Mouse (Mus musculus) gonadal fat pad, adult 2 months (tissue): ENCODE measurements around the gene Tlx1. TPM values are rescaled to one million over a fixed set of nuclear protein-coding genes. Genes with fewer than 3 reads are reported as not detected.

Experiments used
- DNase-seq: peaks from one replicate; pipeline ENCODE4 v3.0.0-alpha.2; 2012; ENCODE audit warnings: low read depth
- polyA plus RNA-seq: library from polyadenylated mRNA; depleted of rRNA; stranded (reverse); fragments of >200 nt; gene quantifications from 2 replicates; pipeline ENCODE4 v1.2.3, GENCODE M21; 2012; rRNA removed

Gene Tlx1
- polyA plus RNA-seq, 1 experiment, result 0.07 TPM

DNA sequence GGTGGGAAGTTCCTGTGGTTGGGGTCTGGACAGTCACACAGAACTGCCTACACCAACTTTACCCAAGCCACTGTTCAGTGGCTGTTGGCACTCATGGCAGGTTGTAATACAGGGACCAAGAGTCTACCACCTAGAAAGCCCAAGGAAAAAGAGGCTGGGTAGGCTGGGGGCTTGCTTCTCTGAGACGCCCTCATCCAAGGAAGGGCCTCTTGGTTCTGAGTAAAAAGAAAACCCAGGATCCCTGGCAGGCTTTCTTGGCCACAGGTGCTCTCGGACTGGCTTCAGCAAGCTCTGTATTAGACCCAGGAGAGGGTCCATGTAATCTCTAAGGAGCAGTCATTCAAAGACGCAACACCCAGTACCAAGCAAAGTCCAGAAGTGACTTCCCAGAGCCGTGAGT is 7.7 kb downstream of the Tlx1 start:
- DNase-seq, result no peak

DNA sequence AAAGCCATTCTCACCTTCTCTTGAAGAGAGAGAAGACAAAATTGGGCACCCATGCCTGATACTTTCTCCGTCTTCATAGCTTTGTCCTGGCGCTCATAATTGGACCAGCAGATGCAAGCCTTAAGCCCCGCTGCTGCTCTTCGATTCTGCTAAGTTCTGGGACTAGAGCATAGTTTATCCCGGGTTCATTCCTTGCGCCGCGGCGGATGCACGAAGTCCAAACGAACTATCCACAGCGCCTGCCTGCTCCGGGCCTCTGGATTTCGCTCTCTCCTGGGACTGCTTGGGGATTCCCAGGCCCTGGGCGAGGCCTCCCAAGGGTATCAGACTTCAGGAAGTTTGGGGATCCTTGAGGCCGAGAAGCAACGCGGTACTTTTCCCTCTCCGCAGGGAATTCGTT is 8.4 kb downstream of the Tlx1 start:
- DNase-seq, result no peak

DNA sequence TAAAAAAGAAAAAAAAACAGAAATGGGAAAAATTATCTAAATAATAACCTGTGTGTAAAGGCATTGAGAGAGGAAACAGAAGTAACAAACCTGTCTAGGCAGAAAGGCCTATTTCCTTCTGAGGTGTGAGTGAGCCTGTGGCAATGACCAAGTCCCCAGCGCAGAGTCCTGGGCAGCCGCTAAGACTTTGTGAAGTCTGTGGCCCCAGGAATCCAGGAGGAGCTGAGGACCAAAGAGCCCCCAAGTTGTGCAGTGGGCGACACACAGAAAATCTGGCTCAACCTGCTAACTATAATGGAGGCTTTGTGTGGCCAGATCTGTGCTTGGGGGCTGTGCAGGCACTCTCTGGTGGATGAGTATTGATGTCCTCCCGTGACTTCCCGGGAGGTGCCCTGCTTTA is 9.0 kb downstream of the Tlx1 start:
- DNase-seq, result no peak

DNA sequence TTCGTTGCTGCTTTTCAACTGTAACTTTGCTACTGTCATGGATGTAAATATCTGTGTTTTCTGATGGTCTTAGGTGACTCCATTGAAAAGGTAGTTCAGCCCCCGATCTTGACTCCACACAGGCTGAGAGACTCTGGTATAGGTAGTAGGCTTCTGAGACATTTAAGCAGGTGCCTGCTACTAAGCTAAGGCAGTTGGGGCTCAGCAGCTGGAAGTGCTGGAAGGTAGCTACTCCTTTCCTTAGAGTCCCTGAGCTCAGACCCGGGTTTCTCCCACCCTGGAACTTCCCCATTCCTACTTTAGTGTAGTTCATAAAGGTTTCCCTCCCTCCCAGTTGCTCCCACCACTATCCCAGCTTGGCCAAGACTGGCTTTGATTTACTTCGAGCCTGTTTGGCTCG is 9.5 kb downstream of the Tlx1 start:
- no peak for DNase-seq

DNA sequence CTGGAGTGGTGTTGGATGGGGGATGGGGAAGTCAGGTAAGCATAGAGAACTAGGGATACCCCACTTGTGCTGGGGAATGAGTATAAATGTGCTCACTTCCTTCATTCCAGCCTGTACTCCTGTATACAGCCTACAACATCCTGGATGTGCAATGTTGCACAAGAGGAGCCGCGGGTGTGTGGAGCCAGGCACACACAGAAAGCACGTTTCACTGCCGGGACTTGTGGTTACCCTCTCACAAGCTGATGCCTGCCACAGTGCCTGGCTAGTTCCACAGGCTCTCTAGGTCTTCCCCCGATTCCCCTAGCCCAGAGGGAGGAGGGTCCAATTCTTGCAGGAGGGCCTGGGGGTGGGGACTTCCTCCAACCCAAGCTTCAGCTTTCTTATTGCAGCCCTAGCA is 10.0 kb downstream of the Tlx1 start:
- no peak for DNase-seq

DNA sequence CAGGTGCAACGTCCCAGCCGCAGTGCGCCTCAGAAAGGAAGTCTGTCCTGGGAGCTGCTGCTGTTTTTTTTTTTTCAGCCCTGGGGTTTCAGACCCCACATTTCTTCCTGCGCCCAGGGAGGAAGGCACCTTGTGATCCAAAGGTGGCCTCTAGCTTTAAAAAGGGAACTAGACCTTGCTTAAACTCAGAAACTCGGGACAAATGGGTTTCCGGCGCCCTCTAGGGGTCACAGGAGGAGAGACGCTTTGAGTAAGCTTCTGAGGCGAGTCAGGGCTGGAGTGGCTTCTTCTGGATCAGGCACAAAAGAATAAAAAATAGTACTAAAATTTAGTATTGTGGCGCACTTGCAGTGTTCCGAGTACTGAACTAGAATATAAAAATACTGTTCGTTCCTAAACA is 10.6 kb downstream of the Tlx1 start:
- no peak for DNase-seq

DNA sequence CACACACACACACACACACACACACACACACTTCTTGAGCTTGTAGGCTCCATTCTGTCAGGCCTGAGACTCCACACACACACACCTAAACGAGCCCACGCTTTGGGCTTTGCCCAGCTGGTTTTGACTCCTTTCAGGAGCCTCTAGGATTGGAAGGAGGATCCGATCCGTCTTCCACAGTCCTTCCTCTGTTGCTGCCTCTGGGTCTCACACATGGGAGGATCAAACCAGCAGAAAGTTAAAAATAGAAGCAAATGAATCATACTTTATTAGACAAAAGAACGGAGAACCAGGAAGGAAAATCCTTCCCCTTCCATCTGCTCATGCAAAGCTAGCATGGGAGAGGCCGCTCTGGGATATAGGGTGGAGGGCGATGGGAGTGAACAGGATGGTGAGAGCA is 11.7 kb downstream of the Tlx1 start:
- no peak for DNase-seq

DNA sequence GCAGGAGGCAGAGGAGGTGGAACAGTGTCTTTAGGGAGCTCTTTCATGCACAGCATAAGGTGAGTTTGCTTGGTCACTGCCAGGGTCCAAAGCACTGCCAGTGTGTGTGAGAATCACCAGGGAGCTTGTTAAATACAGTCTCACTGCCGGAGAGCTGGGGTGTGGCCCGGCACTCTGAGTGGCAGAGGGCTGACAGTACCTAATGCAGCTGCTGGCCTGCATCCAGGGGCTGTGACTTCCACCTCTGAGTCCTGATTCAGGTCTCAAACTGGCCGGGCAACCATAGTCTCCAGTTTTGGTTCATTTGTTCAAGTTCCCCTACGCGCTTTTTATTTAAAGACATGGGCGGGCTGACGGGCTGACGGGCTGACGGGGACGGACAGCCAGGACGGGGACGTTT is 12.4 kb downstream of the Tlx1 start:
- no peak for DNase-seq

DNA sequence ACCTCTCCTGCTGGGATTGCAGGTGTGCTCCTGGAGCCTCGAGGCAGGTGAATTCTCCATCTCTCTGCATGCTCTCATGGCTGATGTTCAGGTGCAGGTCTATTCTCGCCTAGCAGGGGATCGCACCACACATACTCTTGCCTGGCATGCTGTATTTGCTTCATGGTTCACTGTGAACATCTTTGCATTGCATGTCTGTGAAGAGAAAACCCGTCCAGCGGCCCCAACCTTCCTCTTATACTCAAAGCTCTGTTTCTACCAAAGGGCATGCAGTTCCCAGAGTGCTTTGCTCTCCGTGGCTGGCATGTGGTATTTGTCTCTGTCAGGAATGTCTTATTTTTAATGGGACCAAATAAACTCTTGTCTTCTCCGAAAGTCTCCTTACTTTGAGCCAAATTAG is 20.0 kb downstream of the Tlx1 start:
- DNase-seq, result no peak

DNA sequence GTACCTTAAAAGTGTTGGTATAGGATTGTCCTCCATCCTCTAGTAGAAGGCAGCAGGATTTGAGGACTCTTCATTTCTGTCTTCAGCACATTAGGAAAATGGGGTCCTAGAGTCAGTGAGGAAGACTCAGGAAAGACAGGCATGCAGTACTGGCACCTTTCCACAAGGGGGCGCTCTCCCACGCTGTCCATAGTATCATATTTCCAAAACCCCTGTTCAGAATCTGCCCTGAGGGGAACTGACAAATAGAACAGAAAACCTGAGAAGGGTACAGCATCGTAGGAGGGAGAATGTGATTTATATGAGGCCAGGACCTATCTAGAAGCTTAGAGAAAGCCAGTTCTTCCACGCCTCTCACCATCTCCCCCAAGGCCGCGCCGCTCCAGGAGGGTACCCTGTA is 24.3 kb downstream of the Tlx1 start:
- DNase-seq, result no peak

DNA sequence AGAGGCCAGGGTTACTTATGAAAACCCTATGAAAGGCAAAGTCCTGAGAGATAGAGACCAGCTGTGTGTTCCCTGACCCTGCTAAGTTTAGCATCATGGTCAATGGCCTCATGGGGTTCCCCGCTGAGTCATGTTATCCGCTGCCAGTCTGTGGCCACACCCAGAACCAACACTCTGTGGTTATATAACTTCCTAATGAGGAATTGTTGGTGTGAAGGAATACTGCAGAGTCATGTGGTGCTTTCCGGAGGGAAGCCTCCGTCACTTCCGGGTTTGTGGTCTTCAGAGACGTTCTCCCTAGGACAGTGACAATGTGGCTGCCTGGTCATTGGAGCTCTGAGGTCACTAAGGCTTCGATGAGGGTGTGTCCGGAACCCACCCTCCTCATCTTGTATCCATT is 25.8 kb downstream of the Tlx1 start:
- no peak for DNase-seq

DNA sequence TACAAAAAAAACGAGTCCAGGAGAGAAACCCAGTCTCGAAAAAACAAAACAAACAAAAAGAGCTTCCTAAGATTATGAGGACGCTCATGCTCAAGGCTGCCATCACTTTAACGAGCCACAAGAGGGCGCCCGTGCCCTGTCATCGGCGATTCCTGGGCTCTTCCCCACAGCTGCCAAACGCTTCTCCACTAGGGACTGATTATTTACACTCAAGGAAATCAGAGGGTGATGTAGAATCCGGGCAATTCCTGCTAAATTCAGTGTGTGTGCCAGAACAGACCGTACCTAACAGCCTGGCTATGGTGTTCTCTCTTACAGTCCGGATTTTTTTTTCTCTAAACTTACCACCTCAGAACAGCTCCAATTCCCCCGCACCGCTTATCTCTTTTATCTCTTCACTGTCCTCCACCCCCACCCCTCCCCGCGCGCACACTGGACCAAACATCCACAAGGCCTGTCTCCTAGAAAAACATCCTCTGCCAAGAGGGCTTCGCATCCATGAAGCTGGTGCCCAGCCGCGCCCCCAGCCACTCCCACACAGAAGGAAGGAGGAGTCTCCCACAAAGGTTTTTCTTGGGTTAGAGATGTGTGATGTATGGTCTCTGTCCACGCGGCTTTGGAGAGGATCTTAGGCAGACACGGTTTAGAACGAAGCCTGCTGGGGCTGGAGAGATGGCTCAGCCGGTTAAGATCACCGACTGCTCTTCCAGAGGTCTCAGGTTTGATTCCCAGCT is 26.7 kb downstream of the Tlx1 start:
- no peak for DNase-seq

DNA sequence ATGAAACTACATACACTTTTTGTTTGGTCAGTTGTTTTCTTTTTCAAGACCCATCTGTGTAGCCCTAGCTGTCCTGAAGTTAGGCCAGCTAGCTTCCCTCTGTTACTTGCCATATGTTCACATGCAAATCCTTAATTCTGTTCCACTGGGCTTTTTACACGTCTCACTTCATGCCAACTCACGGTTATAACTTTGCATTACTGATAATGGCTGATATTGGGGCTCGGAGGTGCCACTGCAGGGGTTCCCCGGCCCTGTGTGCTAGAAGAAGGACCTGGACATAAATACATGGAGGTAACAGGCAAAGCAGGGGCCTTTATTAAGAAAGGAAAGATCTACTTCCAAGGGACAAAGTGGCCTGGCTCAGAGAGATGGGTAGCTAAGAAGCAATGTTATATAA is 29.0 kb downstream of the Tlx1 start:
- no peak for DNase-seq

DNA sequence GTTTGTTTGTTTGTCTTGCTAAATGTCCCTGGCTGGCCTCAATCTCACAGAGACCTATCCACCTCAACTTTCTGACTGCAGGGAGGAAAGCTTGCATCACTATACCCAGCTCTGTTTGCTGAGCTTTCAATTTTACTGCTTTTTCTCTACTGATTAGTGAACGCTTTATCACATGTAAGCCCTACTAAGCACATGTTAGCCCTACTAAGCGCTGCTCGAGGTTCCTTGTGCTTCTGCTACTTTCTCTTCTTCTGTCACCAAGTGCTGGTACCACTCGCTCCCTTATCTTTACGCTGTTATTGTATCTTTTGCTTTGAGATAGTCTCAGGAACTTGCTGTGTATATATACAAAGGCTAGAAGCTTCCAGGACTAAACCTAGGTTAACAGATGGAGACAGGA is 30.0 kb downstream of the Tlx1 start:
- DNase-seq, result no peak

DNA sequence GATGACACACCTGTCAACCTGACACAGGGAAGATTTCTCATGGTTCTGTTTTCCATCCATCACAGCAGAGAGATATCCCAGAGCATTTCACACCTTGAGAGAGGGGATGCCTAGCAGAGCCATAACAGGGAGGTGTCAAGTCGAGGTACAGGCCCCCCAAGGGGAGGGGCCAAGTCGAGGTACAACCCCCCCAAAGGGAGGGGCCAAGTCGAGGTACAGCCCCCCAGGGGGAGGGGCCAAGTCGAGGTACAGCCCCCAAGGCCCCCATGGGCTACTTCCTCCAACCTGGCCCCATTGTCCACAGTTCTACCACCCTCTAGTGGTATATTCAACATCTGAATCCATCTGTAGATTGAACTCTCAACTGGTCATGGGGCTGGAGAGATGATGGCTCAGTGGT is 44.2 kb downstream of the Tlx1 start:
- DNase-seq, result no peak

DNA sequence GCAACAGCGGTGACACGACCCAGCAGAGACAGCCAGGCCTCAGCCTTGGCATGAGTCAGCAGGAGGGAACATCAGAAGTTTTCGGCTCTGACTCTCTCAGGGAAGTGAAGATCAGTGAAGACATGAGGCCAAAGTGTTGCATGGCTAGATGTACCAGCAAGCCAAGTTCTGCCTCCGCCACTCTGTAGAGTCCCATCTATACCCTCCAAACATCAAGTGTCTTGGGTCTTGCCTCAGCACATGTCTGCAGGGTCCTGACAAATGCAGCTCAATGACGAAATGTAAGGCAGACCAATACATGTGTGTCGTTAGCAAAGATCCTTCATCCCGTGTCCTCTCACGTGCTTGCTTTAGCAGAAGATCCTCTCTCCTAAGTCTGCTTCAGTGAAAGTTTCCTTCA is 46.5 kb downstream of the Tlx1 start:
- DNase-seq, result no peak

DNA sequence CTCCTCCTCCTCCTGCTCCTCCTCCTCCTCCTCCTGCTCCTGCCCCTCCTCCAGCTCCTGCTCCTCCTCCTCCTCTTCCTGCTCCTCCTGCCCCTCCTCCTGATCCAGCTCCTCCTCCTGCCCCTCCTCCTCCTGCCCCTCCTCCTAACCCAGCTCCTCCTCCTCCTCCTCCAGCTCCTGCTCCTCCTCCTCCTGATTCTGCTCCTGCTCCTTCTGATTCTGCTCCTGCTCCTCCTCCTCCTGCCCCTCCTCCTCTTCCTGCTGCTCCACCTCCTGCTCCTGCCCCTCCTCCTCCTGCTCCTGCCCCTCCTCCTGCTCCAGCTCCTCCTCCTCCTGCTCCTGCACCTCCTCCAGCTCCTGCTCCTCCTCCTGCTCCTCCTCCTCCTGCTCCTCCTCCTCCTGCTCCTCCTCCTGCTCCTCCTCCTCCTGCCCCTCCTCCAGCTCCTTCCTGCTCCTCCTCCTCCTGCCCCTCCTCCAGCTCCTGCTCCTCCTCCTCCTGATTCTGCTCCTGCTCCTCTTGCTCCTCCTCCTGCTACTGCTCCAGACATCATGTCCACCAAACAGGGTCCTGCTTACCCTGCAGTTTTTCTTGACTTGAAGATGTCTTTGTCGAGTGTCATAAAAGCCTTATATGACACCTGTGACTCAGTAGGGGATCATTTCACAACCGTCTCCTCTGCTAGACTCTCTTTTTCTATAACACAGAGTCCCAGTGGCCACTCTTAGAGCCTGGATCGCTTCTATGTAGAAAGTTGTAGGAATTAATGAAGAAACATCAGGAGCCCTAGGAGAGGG is 55.0 kb downstream of the Tlx1 start:
- no peak for DNase-seq

Other genes with a start within 250 kb of the Tlx1 start
- gene Slf2, start 219.5 kb upstream of the Tlx1 start, polyA plus RNA-seq, result 45.2 and 53.7 TPM in 2 replicates
- 15.5 and 18.5 TPM in 2 replicates for gene Sema4g, start 161.6 kb upstream of the Tlx1 start, polyA plus RNA-seq
- gene Twnk, start 145.0 kb upstream of the Tlx1 start, polyA plus RNA-seq, result 12.9 and 13.4 TPM in 2 replicates
- gene Mrpl43, start 144.2 kb upstream of the Tlx1 start, polyA plus RNA-seq, result 73.0 and 74.7 TPM in 2 replicates
- gene Lzts2, start 136.3 kb upstream of the Tlx1 start, polyA plus RNA-seq, result 87.8 and 102 TPM in 2 replicates
- 0.61 and 0.70 TPM in 2 replicates for gene Pdzd7, start 105.0 kb upstream of the Tlx1 start, polyA plus RNA-seq
- gene Sfxn3, start 103.2 kb upstream of the Tlx1 start, polyA plus RNA-seq, result 58.5 and 68.1 TPM in 2 replicates
- gene Kazald1, start 75.4 kb upstream of the Tlx1 start, polyA plus RNA-seq, result 5.7 and 8.4 TPM in 2 replicates
- gene Lbx1, start 85.1 kb downstream of the Tlx1 start, polyA plus RNA-seq, result 0.04 and 0.05 TPM in 2 replicates
- gene Btrc, start 213.1 kb downstream of the Tlx1 start, polyA plus RNA-seq, result 17.6 and 24.6 TPM in 2 replicates